Mouse (Mus musculus) lung, postnatal 0 days (tissue): Measurements from ENCODE around the gene Ramp2.

Experiments
- CTCF ChIP-seq: IDR thresholded peaks from 2 replicates; pipeline ENCODE4 v1.5.1; 2016; ENCODE audit warnings: antibody characterized with exemption, mild to moderate bottlenecking
- EP300 ChIP-seq: IDR thresholded peaks from 2 replicates; pipeline ENCODE4 v1.6.1; 2016; ENCODE audit warnings: antibody characterized with exemption, mild to moderate bottlenecking, control low read depth

DNA sequence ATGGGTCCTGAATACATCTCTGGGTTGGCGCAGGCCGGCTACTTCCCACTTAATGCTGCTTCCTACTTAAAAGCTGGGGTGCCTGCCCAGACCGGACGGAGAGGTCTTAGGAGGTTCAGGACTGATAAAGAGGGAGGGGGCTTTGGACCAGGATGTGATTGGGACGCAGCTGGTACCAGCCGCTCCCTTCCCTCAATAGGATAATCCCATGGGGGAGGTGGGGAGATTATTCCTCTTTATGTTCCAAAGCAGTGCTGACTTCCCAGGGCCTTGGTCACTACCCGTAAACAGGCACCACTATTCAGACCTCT, 829 bp downstream of the Ramp2 start:
- TF ChIP-seq CTCF (no peak), EP300 (no peak)
